22 mouse cellular contexts compared by ENCODE assay signal in genomic region chr15:78880432-78880831, GRCm38 (mm10). TPM values are rescaled to one million over a fixed set of nuclear protein-coding genes. Genes with fewer than 3 reads are reported as not detected.
DNase-seq lines count a peak whose midpoint lies in the region; ATAC-seq and TF ChIP-seq lines count a peak whose summit lies in the region.
"Had no signal": no experiment of that assay in that cellular context is flagged by ENCODE, and none has a peak within 500 bp of the region (broad histone marks: within the 10 kb centered on the region; RNA-seq: fewer than 3 reads in every experiment).

No protein-coding gene starts in this region.

- no peak overlapping the region; the same call in 1 of the 2 replicates for H3K27ac ChIP-seq in kidney, embryonic 14.5 days (ENCODE audit: low read depth, low read length)
- H3K27ac ChIP-seq in stomach, embryonic 16.5 days (ENCODE audit: low read length): no peak overlapping the region
- H3K27ac ChIP-seq in stomach, postnatal 0 days (replicated peaks): no peak overlapping the region
- H3K27ac ChIP-seq in limb, embryonic 14.5 days (replicated peaks; ENCODE audit: low read depth, low read length): no peak overlapping the region
- H3K27ac ChIP-seq: heart, embryonic 10.5 days; hindbrain, embryonic 12.5 days; liver, embryonic 15.5 days had no signal

- WGBS in kidney, embryonic 14.5 days: 89% methylated on average over 8 of the region's 8 CpGs
- WGBS in stomach, embryonic 16.5 days: 91% methylated on average over 8 of the region's 8 CpGs
- WGBS in stomach, postnatal 0 days: 94% methylated on average over 8 of the region's 8 CpGs
- 94% methylated on average over 8 of the region's 8 CpGs for WGBS in limb, embryonic 14.5 days

- no peaks in the 10 kb centered on the region for H3K27me3 ChIP-seq in kidney, embryonic 14.5 days (ENCODE audit: control insufficient read depth, insufficient read depth, low read length)
- H3K27me3 ChIP-seq in stomach, embryonic 16.5 days (ENCODE audit: control insufficient read depth, insufficient read depth, low read length): no peaks in the 10 kb centered on the region
- H3K27me3 ChIP-seq in stomach, postnatal 0 days (ENCODE audit: control insufficient read depth, insufficient read depth, low read length): no peaks in the 10 kb centered on the region
- no peaks in the 10 kb centered on the region for H3K27me3 ChIP-seq in limb, embryonic 14.5 days (ENCODE audit: control insufficient read depth, insufficient read depth, low read length)
- H3K27me3 ChIP-seq: hindbrain, embryonic 12.5 days; liver, embryonic 15.5 days had no signal

- no peak for DNase-seq in kidney, adult 18-20 months
- no peak for DNase-seq in stomach, postnatal 0 days (ENCODE audit: low spot score)
- DNase-seq in kidney, postnatal 25 days: peak; percentile 74 to 82
- DNase-seq in limb, embryonic 14.5 days (ENCODE audit: low spot score): no peak
- no peak for DNase-seq in spleen, postnatal 36 days (ENCODE audit: low spot score in 2 of 2)
- DNase-seq in heart, adult 11 months: no peak
- DNase-seq: adrenal gland, adult 2 months; cerebellum, adult 2 months; cerebellum, postnatal 36 days; heart, postnatal 14 days; left cerebral cortex, postnatal 4 days; thymus, adult 18-20 months had no signal

- peak overlapping the region; percentile 18; the same call in 1 of the 2 replicates for H3K9ac ChIP-seq in kidney, embryonic 14.5 days (ENCODE audit: low read depth, low read length)
- 0 out of 2 replicates have a peak overlapping the region, but pooled peaks have one; percentile 37 for H3K9ac ChIP-seq in stomach, embryonic 16.5 days (ENCODE audit: low read length)
- H3K9ac ChIP-seq in stomach, postnatal 0 days (ENCODE audit: low read length): no peak overlapping the region
- 0 out of 2 replicates have a peak overlapping the region, but pooled peaks have one; percentile 8 for H3K9ac ChIP-seq in limb, embryonic 14.5 days (ENCODE audit: low read depth, low read length, severe bottlenecking)
- H3K9ac ChIP-seq: hindbrain, embryonic 12.5 days; liver, embryonic 15.5 days had no signal

- peaks cover 53% of the 10 kb centered on the region for H3K36me3 ChIP-seq in kidney, embryonic 14.5 days (ENCODE audit: control insufficient read depth, insufficient read depth, low read length)
- H3K36me3 ChIP-seq in stomach, embryonic 16.5 days (ENCODE audit: control insufficient read depth, insufficient read depth, low read length): peaks cover 27% of the 10 kb centered on the region; the same call in 1 of the 2 replicates
- H3K36me3 ChIP-seq in stomach, postnatal 0 days (ENCODE audit: control insufficient read depth, insufficient read depth, low read length): peaks cover 30% of the 10 kb centered on the region
- peaks cover 51% of the 10 kb centered on the region for H3K36me3 ChIP-seq in limb, embryonic 14.5 days (ENCODE audit: control insufficient read depth, insufficient read depth, low read length)

- H3K4me2 ChIP-seq in kidney, embryonic 14.5 days (replicated peaks; ENCODE audit: low read depth, low read length): no peak overlapping the region
- no peak overlapping the region for H3K4me2 ChIP-seq in stomach, embryonic 16.5 days (ENCODE audit: low read depth, low read length)
- H3K4me2 ChIP-seq in stomach, postnatal 0 days (replicated peaks; ENCODE audit: low read depth): no peak overlapping the region
- no peak overlapping the region for H3K4me2 ChIP-seq in limb, embryonic 14.5 days (replicated peaks; ENCODE audit: low read depth, low read length, severe bottlenecking)
- H3K4me2 ChIP-seq: hindbrain, embryonic 12.5 days had no signal

- TF ChIP-seq CTCF in stomach, postnatal 0 days (IDR thresholded peaks at IDR 0.05; ENCODE audit: low read depth): no peak

- no peak for ATAC-seq in kidney, embryonic 14.5 days (ENCODE audit: low FRiP score, low TSS enrichment)
- no peak for ATAC-seq in stomach, embryonic 16.5 days (ENCODE audit: insufficient read depth, low FRiP score)
- no peak for ATAC-seq in stomach, postnatal 0 days (ENCODE audit: low FRiP score, low TSS enrichment)
- no peak for ATAC-seq in limb, embryonic 14.5 days (ENCODE audit: low FRiP score, low read depth)
- ATAC-seq: forebrain, embryonic 16.5 days; intestine, embryonic 16.5 days; lung, postnatal 0 days had no signal

- no peak for TF ChIP-seq POLR2A in limb, embryonic 14.5 days (IDR thresholded peaks at IDR 0.05; ENCODE audit: borderline replicate concordance, extremely low read depth, insufficient read depth, insufficient read length)

- H3K4me1 ChIP-seq in kidney, embryonic 14.5 days (ENCODE audit: control insufficient read depth, insufficient read depth, low read length): peaks cover 12% of the 10 kb centered on the region
- H3K4me1 ChIP-seq in stomach, embryonic 16.5 days (ENCODE audit: control insufficient read depth, insufficient read depth, low read length): peaks cover 24% of the 10 kb centered on the region
- peaks cover 7% of the 10 kb centered on the region for H3K4me1 ChIP-seq in stomach, postnatal 0 days (replicated peaks; ENCODE audit: control insufficient read depth, insufficient read depth)
- peaks cover 20% of the 10 kb centered on the region for H3K4me1 ChIP-seq in limb, embryonic 14.5 days (ENCODE audit: control insufficient read depth, insufficient read depth, low read length)

- H3K9me3 ChIP-seq in kidney, embryonic 14.5 days (ENCODE audit: control insufficient read depth, low read length): no peaks in the 10 kb centered on the region
- H3K9me3 ChIP-seq in stomach, embryonic 16.5 days (replicated peaks; ENCODE audit: control insufficient read depth, low read length): no peaks in the 10 kb centered on the region
- no peaks in the 10 kb centered on the region for H3K9me3 ChIP-seq in stomach, postnatal 0 days (ENCODE audit: control insufficient read depth, low read length)
- H3K9me3 ChIP-seq in limb, embryonic 14.5 days (ENCODE audit: control insufficient read depth, low read length): no peaks in the 10 kb centered on the region
- H3K9me3 ChIP-seq: heart, embryonic 10.5 days; hindbrain, embryonic 12.5 days; liver, embryonic 15.5 days had no signal

- no peak overlapping the region for H3K4me3 ChIP-seq in kidney, embryonic 14.5 days (ENCODE audit: low read length)
- no peak overlapping the region for H3K4me3 ChIP-seq in stomach, embryonic 16.5 days (replicated peaks; ENCODE audit: low read length)
- no peak overlapping the region for H3K4me3 ChIP-seq in stomach, postnatal 0 days (ENCODE audit: low read depth, low read length)
- no peak overlapping the region for H3K4me3 ChIP-seq in limb, embryonic 14.5 days (replicated peaks; ENCODE audit: low read length)
- H3K4me3 ChIP-seq: erythroblast, embryonic 14.5 days; heart, embryonic 10.5 days; hindbrain, embryonic 12.5 days; liver, embryonic 15.5 days had no signal

- no peak for TF ChIP-seq EP300 in stomach, postnatal 0 days (optimal IDR thresholded peaks at IDR 0.05)

RNA-seq across cellular contexts. Expression of gene Gga1, which starts 3.4 kb away (rescaled TPM):
- 33.9 and 44.8 TPM in 2 replicates for polyA plus RNA-seq in kidney, embryonic 14.5 days (2014; fragmentation: Nextera tagmentation; extraction: Ambion mirVana)
- 48.4 and 51.4 TPM in 2 replicates for polyA plus RNA-seq in stomach, embryonic 16.5 days (2015; fragmentation: Nextera tagmentation; extraction: Ambion mirVana)
- 35.6 and 39.3 TPM in 2 replicates for polyA plus RNA-seq in stomach, postnatal 0 days (2015; fragmentation: Nextera tagmentation; extraction: Ambion mirVana)
- polyA plus RNA-seq in limb, embryonic 14.5 days (2012; rRNA removed): 60.6 and 80.6 TPM in 2 replicates
- 43.6 and 45.0 TPM in 2 replicates for polyA plus RNA-seq in limb, embryonic 14.5 days (2014; fragmentation: Nextera tagmentation; extraction: Ambion mirVana)

RNA-seq across cellular contexts. Expression of gene Gm49510, which starts 19.0 kb away (rescaled TPM):
- 0.19 and 0.59 TPM in 2 replicates for polyA plus RNA-seq in kidney, embryonic 14.5 days (2014; fragmentation: Nextera tagmentation; extraction: Ambion mirVana)
- polyA plus RNA-seq in stomach, embryonic 16.5 days (2015; fragmentation: Nextera tagmentation; extraction: Ambion mirVana): 0.32 and 0.46 TPM in 2 replicates
- polyA plus RNA-seq in stomach, postnatal 0 days (2015; fragmentation: Nextera tagmentation; extraction: Ambion mirVana): 0.27 and 0.28 TPM in 2 replicates
- 0.19 and 0.20 TPM in 2 replicates for polyA plus RNA-seq in limb, embryonic 14.5 days (2012; rRNA removed)
- 0.92 and 1.5 TPM in 2 replicates for polyA plus RNA-seq in limb, embryonic 14.5 days (2014; fragmentation: Nextera tagmentation; extraction: Ambion mirVana)
- polyA plus RNA-seq: adrenal gland, adult 2 months had no signal

RNA-seq across cellular contexts. Expression of gene Sh3bp1, which starts 19.1 kb away (rescaled TPM):
- 32.7 and 38.5 TPM in 2 replicates for polyA plus RNA-seq in kidney, embryonic 14.5 days (2014; fragmentation: Nextera tagmentation; extraction: Ambion mirVana)
- 42.1 and 44.5 TPM in 2 replicates for polyA plus RNA-seq in stomach, embryonic 16.5 days (2015; fragmentation: Nextera tagmentation; extraction: Ambion mirVana)
- 22.7 and 27.4 TPM in 2 replicates for polyA plus RNA-seq in stomach, postnatal 0 days (2015; fragmentation: Nextera tagmentation; extraction: Ambion mirVana)
- 127 and 202 TPM in 2 replicates for polyA plus RNA-seq in limb, embryonic 14.5 days (2012; rRNA removed)
- 51.7 and 54.9 TPM in 2 replicates for polyA plus RNA-seq in limb, embryonic 14.5 days (2014; fragmentation: Nextera tagmentation; extraction: Ambion mirVana)

RNA-seq across cellular contexts. Expression of gene Lgals2, which starts 25.1 kb away (rescaled TPM):
- polyA plus RNA-seq in kidney, embryonic 14.5 days (2014; fragmentation: Nextera tagmentation; extraction: Ambion mirVana): 0.53 and 1.6 TPM in 2 replicates
- 86.6 and 122 TPM in 2 replicates for polyA plus RNA-seq in stomach, embryonic 16.5 days (2015; fragmentation: Nextera tagmentation; extraction: Ambion mirVana)
- 39.4 and 39.5 TPM in 2 replicates for polyA plus RNA-seq in stomach, postnatal 0 days (2015; fragmentation: Nextera tagmentation; extraction: Ambion mirVana)
- 0.65 and 0.72 TPM in 2 replicates for polyA plus RNA-seq in limb, embryonic 14.5 days (2012; rRNA removed)
- polyA plus RNA-seq in limb, embryonic 14.5 days (2014; fragmentation: Nextera tagmentation; extraction: Ambion mirVana): 0.58 TPM in 1 of 2 replicates, not detected in the other
- polyA plus RNA-seq: erythroblast, embryonic 14.5 days; forebrain, embryonic 16.5 days; hindbrain, embryonic 12.5 days; midbrain, postnatal 0 days had no signal

RNA-seq across cellular contexts. Expression of gene Pdxp, which starts 33.3 kb away (rescaled TPM):
- polyA plus RNA-seq in kidney, embryonic 14.5 days (2014; fragmentation: Nextera tagmentation; extraction: Ambion mirVana): 20.5 and 25.8 TPM in 2 replicates
- polyA plus RNA-seq in stomach, embryonic 16.5 days (2015; fragmentation: Nextera tagmentation; extraction: Ambion mirVana): 5.1 and 5.9 TPM in 2 replicates
- polyA plus RNA-seq in stomach, postnatal 0 days (2015; fragmentation: Nextera tagmentation; extraction: Ambion mirVana): 4.1 and 4.3 TPM in 2 replicates
- 32.5 and 44.4 TPM in 2 replicates for polyA plus RNA-seq in limb, embryonic 14.5 days (2012; rRNA removed)
- 20.8 and 21.7 TPM in 2 replicates for polyA plus RNA-seq in limb, embryonic 14.5 days (2014; fragmentation: Nextera tagmentation; extraction: Ambion mirVana)

Comparison
In these comparisons a context has a peak if more than half of its experiments do, and no peak if none do; other contexts are left out.
1. DNase-seq: peak in kidney, postnatal 25 days (2 of 2); none in kidney, adult 18-20 months (single experiment), stomach, postnatal 0 days (single experiment), limb, embryonic 14.5 days (single experiment), spleen, postnatal 36 days (0 of 2) and heart, adult 11 months (single experiment).